ENCODE assay signal across 10 mouse cellular contexts in the genomic region with DNA sequence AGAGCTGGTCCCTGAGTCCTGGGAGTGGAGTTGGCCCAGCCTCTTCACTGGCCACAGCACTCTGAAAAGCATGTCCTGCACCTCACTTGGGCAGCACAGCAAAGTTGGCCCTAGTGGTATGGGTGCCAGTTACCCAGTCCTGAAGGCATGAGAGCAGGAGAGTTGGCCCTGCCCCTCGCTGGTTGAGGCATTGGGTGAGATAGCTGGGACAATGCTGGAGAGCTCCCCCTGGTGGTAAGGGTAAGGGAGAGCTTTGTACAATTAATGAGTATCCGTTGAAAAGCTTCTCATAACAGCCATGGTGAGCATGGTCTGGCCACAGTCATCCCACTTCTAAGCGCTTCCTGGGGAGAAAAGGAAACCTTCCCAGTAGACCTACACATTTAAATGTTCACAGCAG. TPM values are rescaled to one million over a fixed set of nuclear protein-coding genes. Genes with fewer than 3 reads are reported as not detected.
DNase-seq lines count a peak whose midpoint lies in the region; ATAC-seq and TF ChIP-seq lines count a peak whose summit lies in the region.
"Had no signal": no experiment of that assay in that cellular context is flagged by ENCODE, and none has a peak within 500 bp of the region (broad histone marks: within the 10 kb centered on the region; RNA-seq: fewer than 3 reads in every experiment).

No protein-coding gene starts in this region.

- 36% methylated on average over 3 of the region's 3 CpGs for WGBS in spleen, adult 2 months
- 45% methylated on average over 3 of the region's 3 CpGs for WGBS in large intestine, adult 2 months
- 58% methylated on average over 3 of the region's 3 CpGs for WGBS in forebrain, embryonic 14.5 days

- peak; percentile 60; the same call in 1 of the 2 replicates for TF ChIP-seq CTCF in spleen, adult 2 months (IDR thresholded peaks at IDR 0.05; ENCODE audit: extremely low read depth, insufficient read depth, insufficient read length, insufficient replicate concordance)

- no peaks in the 10 kb centered on the region for H3K4me1 ChIP-seq in spleen, adult 2 months (ENCODE audit: control insufficient read depth, insufficient read depth, insufficient read length)
- no peaks in the 10 kb centered on the region for H3K4me1 ChIP-seq in forebrain, embryonic 14.5 days (ENCODE audit: control insufficient read depth, insufficient read depth, low read length)
- H3K4me1 ChIP-seq: limb, embryonic 15.5 days had no signal

- no peak overlapping the region for H3K4me3 ChIP-seq in spleen, adult 2 months (ENCODE audit: extremely low read depth, insufficient read depth, insufficient read length)
- no peak overlapping the region for H3K4me3 ChIP-seq in forebrain, embryonic 14.5 days (ENCODE audit: low read depth, low read length)
- H3K4me3 ChIP-seq: limb, embryonic 15.5 days had no signal

- H3K9me3 ChIP-seq in forebrain, embryonic 14.5 days (replicated peaks; ENCODE audit: control insufficient read depth, low read length), result no peaks in the 10 kb centered on the region
- H3K9me3 ChIP-seq: limb, embryonic 15.5 days had no signal

- no peak for ATAC-seq in forebrain, embryonic 14.5 days
- ATAC-seq: forebrain, embryonic 16.5 days had no signal

- no peak overlapping the region for H3K9ac ChIP-seq in forebrain, embryonic 14.5 days (ENCODE audit: low read length)
- H3K9ac ChIP-seq: limb, embryonic 15.5 days had no signal

- DNase-seq in adrenal gland, adult 2 months, result peak; percentile 61
- DNase-seq in adrenal gland, adult 8-10 months, result no peak
- DNase-seq in spleen, adult 2 months (ENCODE audit: low read depth in 1 of 2, low spot score in 2 of 2), result peak; percentile 14 to 30
- no peak for DNase-seq in spleen, adult 12 weeks (ENCODE audit: low spot score)
- DNase-seq in large intestine, adult 2 months (ENCODE audit: low read depth, low spot score), result peak; percentile 35
- peak; percentile 50 for DNase-seq in thymus, postnatal 14 days
- DNase-seq in forebrain, embryonic 14.5 days (ENCODE audit: low spot score), result no peak
- DNase-seq in left cerebral cortex, postnatal 10 days (ENCODE audit: extremely low spot score in 1 of 2, low spot score in 2 of 2), result no peak

- TF ChIP-seq POLR2A in spleen, adult 2 months (IDR thresholded peaks at IDR 0.05; ENCODE audit: low read depth, low read length), result no peak

- H3K27ac ChIP-seq in spleen, adult 2 months (ENCODE audit: insufficient read depth, low read length), result no peak overlapping the region
- H3K27ac ChIP-seq in forebrain, embryonic 14.5 days (ENCODE audit: low read depth, low read length), result no peak overlapping the region
- H3K27ac ChIP-seq: limb, embryonic 15.5 days had no signal

- intact Hi-C loops in left cerebral cortex, postnatal 10 days (cut with DNase I), result no loop called here

- no peaks in the 10 kb centered on the region for H3K27me3 ChIP-seq in spleen, adult 2 months (ENCODE audit: control insufficient read depth, insufficient read depth, low read length)
- no peaks in the 10 kb centered on the region for H3K27me3 ChIP-seq in forebrain, embryonic 14.5 days (replicated peaks; ENCODE audit: control insufficient read depth, insufficient read depth, low read length)
- H3K27me3 ChIP-seq: limb, embryonic 15.5 days had no signal

- no peak overlapping the region for H3K4me2 ChIP-seq in forebrain, embryonic 14.5 days (ENCODE audit: low read length)
- H3K4me2 ChIP-seq: limb, embryonic 15.5 days had no signal

- no peaks in the 10 kb centered on the region for H3K36me3 ChIP-seq in spleen, adult 2 months (ENCODE audit: control insufficient read depth, insufficient read depth, low read length)
- no peaks in the 10 kb centered on the region for H3K36me3 ChIP-seq in forebrain, embryonic 14.5 days (ENCODE audit: control insufficient read depth, insufficient read depth, low read length)
- H3K36me3 ChIP-seq: limb, embryonic 15.5 days had no signal

RNA-seq across cellular contexts. Expression of gene Kcnh2, which starts 48.2 kb away (rescaled TPM):
- 10 to 100 TPM; 12.3 to 26.4 TPM for total RNA-seq in adrenal gland, adult 2 months (2021)
- polyA plus RNA-seq in adrenal gland, adult 2 months (2012; rRNA removed), result 75.2 and 99.5 TPM in 2 replicates
- total RNA-seq in adrenal gland, adult 8-10 months (2022), result 10 to 100 TPM; 17.7 to 47.2 (median 36.0) TPM
- polyA plus RNA-seq in spleen, adult 2 months (2012; rRNA removed), result 5.5 and 8.4 TPM in 2 replicates
- polyA plus RNA-seq in large intestine, adult 2 months (2012; rRNA removed), result 16.6 and 17.6 TPM in 2 replicates
- 4.7 and 5.2 TPM in 2 replicates for polyA plus RNA-seq in forebrain, embryonic 14.5 days (2014; fragmentation: Nextera tagmentation; extraction: Ambion mirVana)
- 10 to 100 TPM; 17.0 to 19.3 TPM for total RNA-seq in left cerebral cortex, postnatal 10 days (2021)

Comparison
In these comparisons a context has a peak if more than half of its experiments do, and no peak if none do; other contexts are left out.
1. DNase-seq: peak in adrenal gland, adult 2 months (single experiment), spleen, adult 2 months (2 of 2), large intestine, adult 2 months (single experiment) and thymus, postnatal 14 days (single experiment); none in adrenal gland, adult 8-10 months (single experiment), spleen, adult 12 weeks (single experiment), forebrain, embryonic 14.5 days (single experiment) and left cerebral cortex, postnatal 10 days (0 of 2).